Mouse (Mus musculus): ENCODE data around the gene Glyatl3.

DNA sequence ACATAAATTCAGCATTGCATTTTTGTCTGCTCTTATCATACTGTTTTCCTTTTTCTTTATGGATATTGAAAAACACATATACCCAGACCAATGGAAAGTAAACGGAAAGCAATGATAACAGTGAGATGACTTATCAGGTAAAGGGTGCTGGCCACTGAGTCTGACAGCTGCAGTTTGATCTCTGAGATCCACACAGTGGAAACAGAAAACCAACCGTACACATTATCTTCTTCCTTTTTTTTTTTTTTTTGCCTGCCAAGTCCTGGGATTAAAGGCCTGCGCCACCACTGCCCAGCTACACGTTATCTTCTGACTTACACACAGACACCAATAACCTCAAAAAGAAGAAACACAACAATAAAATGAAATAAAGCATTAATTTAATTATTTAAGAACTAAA, 10.8 kb downstream of the Glyatl3 start:
- TF ChIP-seq CTCF (IDR thresholded peaks at IDR 0.05; ENCODE audit: insufficient read depth, low read depth, low read length) (no peak), POLR2A (IDR thresholded peaks at IDR 0.05; ENCODE audit: insufficient read depth, low read depth, low read length) (no peak)

Measured in olfactory bulb, adult 2 months (tissue).